Mouse (Mus musculus) heart, embryonic 11.5 days (tissue): ENCODE results near the gene Hist2h2aa1. TPM values are rescaled to one million over a fixed set of nuclear protein-coding genes. Genes with fewer than 3 reads are reported as not detected.
"Not testable (repeated sequence)": the region's sequence is repeated elsewhere in the genome, so short reads cannot be mapped to it uniquely, and the experiment has no call there.

Experiments
- ATAC-seq: fragments of 200-750 bp; cut with Nextera tagmentation; replicated peaks from 2 replicates; pipeline ENCODE4 v1.8.0; 2017; ENCODE audit warnings: moderate library complexity; ENCODE audit not compliant: insufficient number of reproducible peaks, low FRiP score, low TSS enrichment
- H3K27ac ChIP-seq: fragments of 300-500 bp; sonication (generic); 2 replicates; pipeline ENCODE4 v1.5.1; 2014; ENCODE audit warnings: mild to moderate bottlenecking, low read depth, low read length
- H3K27me3 ChIP-seq: fragments of 300-500 bp; sonication (generic); 2 replicates; pipeline ENCODE4 v1.6.1; 2014; ENCODE audit warnings: mild to moderate bottlenecking, low read length, mixed read lengths; ENCODE audit not compliant: control insufficient read depth, insufficient read depth
- H3K36me3 ChIP-seq: fragments of 300-500 bp; sonication (generic); 2 replicates; pipeline ENCODE4 v1.6.1; 2014; ENCODE audit warnings: mild to moderate bottlenecking, low read length, moderate library complexity, mixed read lengths; ENCODE audit not compliant: control insufficient read depth, insufficient read depth
- H3K4me1 ChIP-seq: fragments of 300-500 bp; sonication (generic); 2 replicates; pipeline ENCODE4 v1.6.1; 2014; ENCODE audit warnings: low read length; ENCODE audit not compliant: control insufficient read depth, insufficient read depth
- H3K4me2 ChIP-seq: fragments of 300-500 bp; sonication (generic); 2 replicates; pipeline ENCODE4 v1.6.1; 2014; ENCODE audit warnings: mild to moderate bottlenecking, moderate library complexity
- H3K4me3 ChIP-seq: fragments of 300-500 bp; sonication (generic); 2 replicates; pipeline ENCODE4 v1.5.1; 2014; ENCODE audit warnings: low read depth, low read length
- H3K9ac ChIP-seq: fragments of 300-500 bp; sonication (generic); 2 replicates; pipeline ENCODE4 v1.6.1; 2014; ENCODE audit warnings: mild to moderate bottlenecking, low read depth, low read length, moderate library complexity
- H3K9me3 ChIP-seq: fragments of 300-500 bp; sonication (generic); replicated peaks from 2 replicates; pipeline ENCODE4 v1.6.1; 2016; ENCODE audit warnings: low read length; ENCODE audit not compliant: control insufficient read depth
- WGBS: fragments of 180-500 bp; shearing (Covaris S2); extraction: QIAGEN DNeasy Blood & Tissue Kit; methylation state at CpG from one replicate; pipeline ENCODE4 v1.1.7; 2014; ENCODE audit not compliant: insufficient replicate concordance; 5-methylcytosine and 5-hydroxymethylcytosine counted together
- polyA plus RNA-seq: library from polyadenylated mRNA; unstranded; fragments of >200 nt; fragmentation: Nextera tagmentation; extraction: Ambion mirVana; gene quantifications from 2 replicates; pipeline ENCODE4 v1.2.1, GENCODE M21; 2014

The Hist2h2aa1 gene
- polyA plus RNA-seq, 1 experiment from 2014 or later: 7.9 TPM

DNA sequence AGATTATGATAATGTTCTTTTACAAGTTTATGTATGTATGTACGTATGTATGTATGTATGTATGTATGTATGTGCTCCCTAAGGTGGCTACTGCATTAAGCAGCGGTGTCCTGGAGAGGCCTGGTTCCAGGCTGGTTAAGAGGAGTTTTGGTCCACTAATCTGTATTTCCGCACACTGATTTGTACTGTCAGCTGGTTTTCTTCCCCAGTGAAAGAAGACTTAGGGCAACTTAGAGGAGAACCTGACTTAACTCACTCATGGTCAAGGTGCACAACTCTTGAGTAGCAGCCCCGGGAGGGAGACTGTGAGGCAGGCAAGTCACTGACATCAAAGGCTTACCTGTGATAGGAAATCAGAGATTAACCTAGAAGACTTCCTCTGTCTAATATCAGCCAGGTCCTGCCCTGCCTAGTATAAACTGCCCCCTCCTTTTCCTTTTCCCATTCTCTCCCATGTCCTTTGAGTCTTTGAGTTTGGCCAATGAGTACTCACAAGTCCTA lies 8.4 kb upstream of the Hist2h2aa1 start:
- Histone ChIP-seq H3K27me3 (no peaks in the 10 kb centered on the region), H3K36me3 (no peaks in the 10 kb centered on the region), H3K4me3 (peak overlapping the region; percentile 59), H3K4me2 (peak overlapping the region; percentile 76), H3K27ac (no peak overlapping the region), H3K9ac (peak overlapping the region; percentile 84; the same call in 1 of the 2 replicates), H3K9me3 (no peaks in the 10 kb centered on the region), H3K4me1 (peaks cover 11% of the 10 kb centered on the region)
- ATAC-seq: no peak
- WGBS: 76% methylated on average over 4 of the region's 4 CpGs

DNA sequence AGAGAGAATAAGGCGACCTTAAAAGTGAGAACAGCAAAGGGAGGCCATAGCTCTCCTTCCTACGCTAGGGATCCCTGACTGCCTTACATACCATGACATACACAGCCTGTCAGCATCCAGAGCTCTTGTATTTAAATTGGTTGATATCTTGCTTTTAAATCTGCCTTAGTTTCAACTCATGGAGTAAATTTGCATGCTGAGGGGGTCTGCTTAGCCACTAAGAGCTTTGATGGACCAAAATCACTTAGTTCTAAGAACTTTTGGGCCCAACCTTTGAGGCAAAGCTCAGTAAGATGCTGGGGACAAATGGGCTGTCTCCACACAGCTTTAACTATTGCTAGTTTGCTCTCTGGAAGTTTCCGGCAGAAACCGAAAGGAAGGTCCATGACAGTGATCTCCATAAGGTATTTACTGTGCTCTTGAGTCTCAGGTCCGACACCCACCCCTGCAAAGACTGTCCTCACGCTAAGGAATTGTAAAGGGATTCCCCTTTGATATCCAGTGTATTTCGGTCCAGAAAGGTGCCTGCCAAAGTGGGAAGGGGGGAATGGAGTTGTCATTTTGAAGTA lies 7.9 kb upstream of the Hist2h2aa1 start:
- Histone ChIP-seq H3K9me3 (no peaks in the 10 kb centered on the region), H3K9ac (peak overlapping the region; percentile 84), H3K36me3 (no peaks in the 10 kb centered on the region), H3K4me2 (peak overlapping the region; percentile 76), H3K4me3 (peak overlapping the region; percentile 59), H3K27ac (peak overlapping the region; percentile 83), H3K4me1 (peaks cover 11% of the 10 kb centered on the region), H3K27me3 (no peaks in the 10 kb centered on the region)
- no peak for ATAC-seq
- 32% methylated on average over 7 of the region's 7 CpGs for WGBS

DNA sequence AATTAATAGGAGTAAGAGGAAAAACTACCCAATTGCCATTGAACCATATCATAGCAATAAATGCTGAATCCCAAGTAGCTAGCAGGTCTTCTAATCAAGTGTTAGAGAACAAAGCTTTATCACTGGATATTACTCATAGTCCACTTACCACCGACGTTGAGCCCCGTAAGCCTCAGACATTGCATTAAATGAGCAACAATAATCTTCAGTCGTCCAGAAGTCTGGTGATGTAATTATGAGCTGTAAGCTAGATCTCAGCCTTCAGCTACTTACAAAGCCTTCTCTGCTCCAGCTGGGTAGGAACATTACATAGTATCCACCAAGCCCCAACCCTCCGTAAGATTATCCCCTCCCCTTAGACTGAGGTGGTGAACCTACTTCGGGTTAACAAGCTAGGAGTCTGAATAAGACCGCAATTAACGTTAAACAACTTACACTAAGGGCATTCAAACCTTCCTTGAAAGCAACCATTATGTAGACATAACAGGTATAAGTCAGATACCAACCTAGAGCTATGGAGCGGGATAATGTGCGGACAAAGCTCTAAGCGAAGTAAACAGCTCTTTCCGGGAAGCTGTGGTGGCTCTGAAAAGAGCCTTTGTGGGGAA lies 7.3 kb upstream of the Hist2h2aa1 start:
- peak overlapping the region; percentile 84 for H3K9ac ChIP-seq
- ATAC-seq: no peak
- no peaks in the 10 kb centered on the region for H3K9me3 ChIP-seq
- H3K27me3 ChIP-seq: no peaks in the 10 kb centered on the region
- peak overlapping the region; percentile 59 for H3K4me3 ChIP-seq
- H3K4me2 ChIP-seq: peak overlapping the region; percentile 76
- H3K27ac ChIP-seq: peak overlapping the region; percentile 83
- under 1% methylated on average over 12 of the region's 12 CpGs for WGBS
- no peaks in the 10 kb centered on the region for H3K36me3 ChIP-seq
- peaks cover 11% of the 10 kb centered on the region for H3K4me1 ChIP-seq

DNA sequence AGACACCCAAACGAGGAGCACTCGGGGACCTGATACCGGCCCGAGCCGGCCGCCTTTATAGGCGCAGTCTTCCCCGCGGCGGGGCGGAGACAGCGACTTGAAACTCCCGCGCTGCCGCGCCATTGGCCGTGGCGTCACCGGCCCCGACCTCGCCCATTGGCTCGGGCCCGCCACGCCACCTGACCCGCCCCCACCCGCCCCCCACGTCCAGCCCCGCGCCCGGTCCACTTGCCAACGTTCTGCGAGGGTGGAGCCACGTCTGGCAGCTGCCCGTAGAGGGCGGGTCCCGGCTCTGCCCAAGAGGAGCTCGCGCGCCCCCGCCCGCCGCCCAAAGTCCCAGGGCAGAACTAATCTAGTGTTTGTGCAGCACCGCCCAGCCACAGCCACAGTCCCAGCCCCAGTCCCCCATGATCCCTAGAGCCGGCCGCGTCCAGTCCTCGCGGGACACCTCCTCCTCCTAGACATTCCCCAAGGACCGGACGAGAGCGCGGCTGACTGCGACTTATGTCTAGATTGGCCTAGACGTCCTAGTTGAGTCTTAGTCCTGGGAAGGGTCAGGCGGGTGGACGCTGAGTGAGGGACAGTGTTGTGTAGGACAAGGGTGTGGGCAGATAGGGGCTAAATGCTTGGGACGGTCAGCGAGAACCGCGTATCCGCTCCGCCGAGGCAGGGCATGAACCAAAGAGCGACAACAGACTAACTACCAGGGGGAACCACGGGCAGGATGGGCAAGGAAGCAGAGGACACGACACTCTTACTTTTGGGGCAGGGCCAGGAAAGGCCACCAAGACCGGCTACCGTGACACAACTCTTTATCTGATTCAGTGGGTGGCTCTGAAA lies 6.1 kb upstream of the Hist2h2aa1 start, which contains the start of gene Hist2h3c2:
TSS of gene Hist2h3c2 (minus strand) at position 174 of the 840 bp plus-strand sequence.
- peak within 1 kb of the TSS; percentile 84 for H3K9ac ChIP-seq
- peaks cover 15% of the 10 kb centered on the region for H3K4me1 ChIP-seq
- ATAC-seq: peak; percentile 88
- H3K27me3 ChIP-seq, H3K36me3 ChIP-seq, H3K9me3 ChIP-seq: not testable (repeated sequence)
- peak within 1 kb of the TSS; percentile 59 for H3K4me3 ChIP-seq
- peak within 1 kb of the TSS; percentile 76 for H3K4me2 ChIP-seq
- peak within 1 kb of the TSS; percentile 83 for H3K27ac ChIP-seq
- 0% methylated on average over 17 of the region's 68 CpGs for WGBS

DNA sequence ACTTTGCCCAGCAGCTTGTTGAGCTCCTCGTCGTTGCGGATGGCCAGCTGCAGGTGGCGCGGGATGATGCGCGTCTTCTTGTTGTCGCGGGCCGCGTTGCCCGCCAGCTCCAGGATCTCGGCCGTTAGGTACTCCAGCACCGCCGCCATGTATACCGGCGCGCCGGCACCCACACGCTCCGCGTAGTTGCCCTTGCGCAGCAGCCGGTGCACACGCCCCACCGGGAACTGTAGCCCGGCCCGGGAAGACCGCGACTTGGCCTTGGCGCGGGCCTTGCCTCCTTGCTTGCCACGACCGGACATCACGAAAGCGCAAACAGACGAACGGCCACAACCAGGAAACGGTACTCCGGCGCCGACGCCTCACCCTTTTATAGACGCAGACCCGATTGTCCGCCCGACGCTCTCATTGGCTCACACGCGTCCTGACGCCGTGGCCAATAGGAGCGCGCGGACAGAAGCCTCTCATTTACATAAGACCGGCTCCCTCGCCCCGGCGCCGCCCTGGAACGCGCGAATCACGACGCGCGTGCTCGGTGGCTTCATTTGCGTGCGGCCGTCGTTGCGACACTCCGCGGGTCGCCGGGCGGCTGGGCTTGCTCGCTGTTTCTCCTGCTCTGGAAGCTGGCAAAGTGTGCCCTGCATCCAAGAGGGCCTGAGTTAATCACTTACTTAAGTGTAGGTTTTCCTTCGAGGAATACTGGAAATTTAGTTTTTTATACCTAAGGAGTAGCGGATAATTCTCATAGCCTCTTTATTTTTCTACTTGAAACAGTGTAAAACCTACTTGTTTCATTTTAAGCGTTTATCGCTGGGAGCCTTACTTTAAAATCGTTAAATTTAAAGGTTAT lies 5.1 kb upstream of the Hist2h2aa1 start, which contains the start of gene Hist2h2aa2:
TSS of gene Hist2h2aa2 (minus strand) at position 328 of the 850 bp plus-strand sequence.
- H3K4me3 ChIP-seq: peak within 1 kb of the TSS; percentile 32
- H3K4me1 ChIP-seq: peaks cover 21% of the 10 kb centered on the region
- H3K36me3 ChIP-seq, H3K27me3 ChIP-seq, H3K9me3 ChIP-seq: not testable (repeated sequence)
- peak; percentile 81 for ATAC-seq
- 4% methylated on average over 29 of the region's 85 CpGs for WGBS
- H3K27ac ChIP-seq: peak within 1 kb of the TSS; percentile 87
- peak within 1 kb of the TSS; percentile 54 for H3K4me2 ChIP-seq
- H3K9ac ChIP-seq: peak within 1 kb of the TSS; percentile 59; the same call in 1 of the 2 replicates

DNA sequence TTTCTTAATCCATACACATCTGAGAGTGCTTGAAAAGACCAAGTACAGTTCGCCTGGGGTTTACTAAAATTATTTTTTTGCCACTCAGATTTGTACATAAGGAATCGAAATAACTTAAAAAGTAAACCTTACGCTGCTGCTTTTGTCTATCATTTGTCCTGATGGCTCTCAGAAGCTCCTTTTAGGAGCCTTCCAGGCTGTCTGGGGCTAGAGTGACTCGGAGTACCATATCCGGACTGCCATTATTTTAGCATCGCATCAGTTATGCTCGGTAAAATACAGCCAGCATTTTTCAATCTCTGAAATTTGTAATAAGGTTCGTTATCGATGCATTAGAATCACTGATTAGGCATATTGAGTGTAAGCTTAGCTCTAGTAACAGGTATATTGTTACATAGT lies 4.5 kb upstream of the Hist2h2aa1 start:
- H3K36me3 ChIP-seq: no peaks in the 10 kb centered on the region
- peak overlapping the region; percentile 87 for H3K27ac ChIP-seq
- 79% methylated on average over 9 of the region's 9 CpGs for WGBS
- no peaks in the 10 kb centered on the region for H3K9me3 ChIP-seq
- H3K4me1 ChIP-seq: peaks cover 21% of the 10 kb centered on the region
- H3K4me3 ChIP-seq: peak overlapping the region; percentile 21
- H3K27me3 ChIP-seq: no peaks in the 10 kb centered on the region
- peak overlapping the region; percentile 54 for H3K4me2 ChIP-seq
- peak overlapping the region; percentile 59; the same call in 1 of the 2 replicates for H3K9ac ChIP-seq
- ATAC-seq: no peak

DNA sequence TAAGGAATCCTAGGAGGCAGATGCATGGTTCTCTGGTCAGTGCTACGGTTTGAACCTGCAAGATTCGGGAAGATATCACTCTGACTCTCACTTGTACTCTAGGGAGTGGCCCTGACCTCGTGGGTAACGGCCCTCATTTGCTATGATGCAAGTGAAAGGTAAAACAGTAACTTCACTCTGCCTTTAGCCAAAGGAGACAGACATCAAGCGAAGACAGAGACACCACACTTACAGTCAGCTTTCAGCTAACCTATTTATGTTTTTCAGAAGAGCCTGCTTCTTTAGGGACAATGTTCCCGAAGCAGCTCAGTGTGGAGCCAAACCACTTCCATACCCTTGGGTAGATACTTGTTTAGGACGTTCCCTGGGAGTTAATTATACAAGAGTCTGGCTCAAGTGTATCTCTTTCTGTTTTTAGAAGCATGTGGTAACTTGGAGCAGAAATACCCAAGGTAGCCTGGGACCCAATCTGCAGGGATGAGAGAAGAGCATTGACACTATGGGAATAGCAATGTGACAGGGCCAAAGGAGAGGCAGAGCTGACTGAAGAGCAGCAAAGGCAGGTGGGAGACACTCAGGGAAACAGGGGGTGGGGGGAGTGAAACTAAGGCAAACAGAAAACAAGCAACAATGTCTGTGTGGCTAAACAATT lies 1.2 kb upstream of the Hist2h2aa1 start:
- Histone ChIP-seq H3K36me3 (no peaks in the 10 kb centered on the region), H3K4me3 (peak overlapping the region; percentile 45; the same call in 1 of the 2 replicates), H3K4me2 (peak overlapping the region; percentile 66), H3K27me3 (no peaks in the 10 kb centered on the region), H3K27ac (peak overlapping the region; percentile 94), H3K4me1 (peaks cover 17% of the 10 kb centered on the region), H3K9ac (peak overlapping the region; percentile 79), H3K9me3 (no peaks in the 10 kb centered on the region)
- 75% methylated on average over 7 of the region's 7 CpGs for whole genome bisulfite sequencing
- ATAC-seq: no peak
